Mouse (Mus musculus): ENCODE results near the gene Agbl4.

GRCm38 (mm10) chr4:111516136-111516535 lies 1118.7 kb downstream of the Agbl4 start:
- no peak for TF ChIP-seq CTCF (IDR thresholded peaks at IDR 0.05; ENCODE audit: control insufficient read depth, insufficient read depth, insufficient read length)
- TF ChIP-seq USF1 (IDR thresholded peaks at IDR 0.05; ENCODE audit: low read depth), result no peak
- TF ChIP-seq MYOG (IDR thresholded peaks at IDR 0.05; ENCODE audit: control insufficient read depth, extremely low read depth, insufficient read length), result no peak
- TF ChIP-seq MAX (IDR thresholded peaks at IDR 0.05), result no peak

Data from C2C12 (cell line).